Mouse (Mus musculus) ES-Bruce4 (cell line): ENCODE measurements around the gene Rpgrip1.

Experiments
- CTCF ChIP-seq: IDR thresholded peaks from one replicate; pipeline ENCODE4 v1.8.1; 2011; ENCODE audit warnings: low read depth, low read length
- POLR2A ChIP-seq: IDR thresholded peaks from one replicate; pipeline ENCODE4 v1.8.1; 2011; ENCODE audit warnings: low read length; ENCODE audit not compliant: insufficient read depth

DNA sequence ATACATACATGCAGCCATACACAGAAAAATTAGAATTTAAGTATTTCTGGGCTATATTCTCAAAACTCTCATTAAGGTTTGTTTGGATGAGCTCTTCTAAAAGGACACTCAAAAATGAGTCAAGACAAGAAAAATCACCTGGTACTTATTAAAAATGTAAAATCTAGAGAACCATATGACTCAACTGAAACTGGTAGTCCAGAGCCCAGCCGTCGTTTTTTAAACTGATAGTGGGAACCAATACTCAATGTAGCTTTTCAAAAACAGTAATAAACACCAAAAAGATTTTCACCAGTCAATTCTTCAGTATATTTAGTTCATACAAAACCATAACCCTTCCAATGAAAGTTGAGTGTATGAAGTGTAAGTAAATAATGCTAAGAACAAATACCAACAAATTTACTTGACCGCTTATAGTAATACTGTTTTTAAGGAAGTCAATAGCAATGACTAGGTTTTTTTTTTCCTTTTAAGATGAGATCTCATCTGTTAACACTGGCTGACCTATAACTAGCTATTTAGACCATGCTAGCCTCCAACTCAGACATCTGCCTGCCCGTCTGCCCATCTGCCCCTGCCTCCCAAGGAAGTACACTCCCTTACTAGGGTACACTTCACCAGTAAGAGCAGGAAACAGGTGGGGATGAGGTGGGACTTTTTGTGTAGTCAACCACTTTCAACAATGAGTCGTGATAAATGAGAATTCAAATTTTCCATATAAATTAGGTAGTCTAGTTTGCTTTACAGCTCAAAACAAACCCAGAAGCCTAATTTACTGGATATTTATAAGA lies 10.1 kb upstream of the Rpgrip1 start:
- TF ChIP-seq CTCF (no peak), POLR2A (no peak)
